Mouse (Mus musculus): ENCODE results near the gene Ubap1l.

The Ubap1l gene

DNA sequence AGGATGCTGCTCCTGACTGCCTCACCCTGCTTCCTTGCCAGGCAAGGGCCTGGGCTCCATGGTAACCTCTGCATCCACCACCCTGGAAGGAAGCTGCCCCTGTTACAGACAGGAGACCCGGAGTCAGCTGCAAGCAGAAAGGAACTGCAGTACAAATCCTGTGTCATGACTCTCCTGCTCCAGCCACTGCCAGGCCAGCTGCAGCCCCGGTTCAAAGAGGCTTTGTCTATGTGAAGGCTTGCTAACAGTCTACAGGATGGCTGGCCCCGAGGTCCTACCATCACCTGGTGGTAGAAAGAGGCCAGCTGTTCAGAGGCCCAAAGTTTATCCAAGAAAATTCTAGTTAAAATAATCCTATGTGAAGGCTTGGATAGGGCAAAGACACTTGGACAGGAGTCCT is 50.5 kb downstream of the Ubap1l start:
- no peak for DNase-seq

DNA sequence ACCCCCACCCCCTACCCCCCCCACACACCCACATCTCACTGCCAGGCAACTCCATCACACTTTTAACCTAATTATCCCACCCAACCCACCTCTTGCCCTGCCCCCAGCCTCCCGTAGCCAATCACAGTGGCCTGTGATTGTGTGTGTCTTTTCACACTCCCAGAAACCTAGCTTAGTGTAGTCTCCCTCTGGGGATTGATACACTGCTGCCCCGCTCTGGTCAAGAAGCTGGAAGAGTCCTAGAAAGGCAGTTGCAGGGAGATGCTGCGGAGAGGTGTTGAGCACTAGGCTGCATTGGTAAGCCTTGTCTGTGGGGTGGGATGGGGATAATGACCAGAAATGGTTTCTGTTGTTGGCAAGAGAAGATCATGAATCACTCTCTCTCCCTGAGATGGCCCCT is 56.9 kb downstream of the Ubap1l start:
- no peak for DNase-seq

DNA sequence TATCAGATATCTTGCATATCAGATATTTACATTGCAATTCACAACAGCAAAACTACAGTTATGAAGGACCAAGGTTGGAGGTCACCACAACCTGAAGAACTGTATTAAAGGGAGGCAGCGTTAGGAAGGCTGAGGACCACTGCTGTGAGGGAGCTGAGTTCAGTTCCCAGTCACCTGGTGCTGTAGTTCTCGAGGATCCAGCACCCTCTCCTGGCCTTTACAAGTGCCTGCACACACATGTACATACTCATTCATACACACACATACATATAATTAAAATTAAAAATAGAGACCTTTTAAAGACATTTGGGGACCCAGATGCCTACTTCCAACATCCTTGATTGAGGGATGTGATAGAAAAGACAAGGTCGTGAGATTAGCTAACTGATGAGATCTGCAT is 58.8 kb downstream of the Ubap1l start:
- DNase-seq, result no peak

DNA sequence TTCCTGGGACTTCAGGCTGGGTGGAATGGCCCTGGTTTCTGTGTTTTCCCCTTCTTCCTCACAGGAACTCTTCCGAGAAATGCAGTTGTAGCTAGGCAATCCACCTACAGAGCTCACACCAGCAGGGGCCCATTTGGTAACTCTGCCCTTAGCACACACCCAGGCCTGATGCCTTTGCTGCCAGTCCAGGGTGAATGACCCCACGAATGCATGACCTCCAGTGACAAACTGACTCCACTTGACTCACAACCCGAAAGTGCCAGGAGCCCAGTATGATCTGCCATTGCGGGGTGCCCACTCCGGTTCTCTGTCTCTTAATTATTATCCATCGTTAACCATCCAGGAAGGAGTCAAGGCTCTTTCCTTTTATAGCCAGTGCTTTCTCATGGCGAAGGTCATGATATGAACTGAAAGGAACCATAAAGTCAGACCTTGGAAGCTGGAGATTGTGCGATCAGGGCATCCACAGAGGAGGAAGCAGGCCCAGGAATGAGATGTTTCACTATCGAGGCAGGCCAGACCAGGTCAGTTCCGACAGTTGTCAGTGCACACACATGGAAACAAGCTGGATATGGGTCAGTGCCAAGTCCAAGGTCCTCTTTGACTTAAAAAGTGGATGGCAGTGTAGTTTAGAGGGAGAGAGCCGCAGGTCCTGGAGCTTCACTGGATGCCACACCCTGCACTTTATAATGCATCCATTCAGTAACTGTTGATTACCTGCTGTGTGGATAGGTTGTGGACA is 62.1 kb downstream of the Ubap1l start, which contains the start of gene Slc51b:
Gene Slc51b, minus strand, starts transcription at position 196 of the 742 bp plus-strand sequence.
- DNase-seq, result peak; percentile 90

DNA sequence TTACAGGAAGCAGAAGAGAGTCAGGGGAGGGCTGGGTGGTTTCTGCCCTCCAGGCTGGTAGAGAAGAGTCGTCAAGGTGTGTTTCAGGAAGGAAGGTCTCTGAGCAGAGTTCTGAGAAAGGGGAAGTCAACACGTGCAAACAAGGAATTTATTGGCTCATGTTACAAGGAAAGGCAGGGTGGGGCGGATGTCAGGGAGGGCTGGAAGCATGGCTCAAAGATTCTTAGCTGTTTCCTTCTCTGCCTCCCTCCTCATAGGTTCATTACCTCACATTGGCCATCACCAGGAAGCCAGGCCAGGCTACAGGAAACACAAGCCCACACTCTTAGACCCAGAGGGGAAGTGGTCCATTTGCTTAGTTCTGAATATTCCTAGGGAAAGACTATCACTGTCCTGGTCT is 63.6 kb downstream of the Ubap1l start:
- DNase-seq, result no peak

DNA sequence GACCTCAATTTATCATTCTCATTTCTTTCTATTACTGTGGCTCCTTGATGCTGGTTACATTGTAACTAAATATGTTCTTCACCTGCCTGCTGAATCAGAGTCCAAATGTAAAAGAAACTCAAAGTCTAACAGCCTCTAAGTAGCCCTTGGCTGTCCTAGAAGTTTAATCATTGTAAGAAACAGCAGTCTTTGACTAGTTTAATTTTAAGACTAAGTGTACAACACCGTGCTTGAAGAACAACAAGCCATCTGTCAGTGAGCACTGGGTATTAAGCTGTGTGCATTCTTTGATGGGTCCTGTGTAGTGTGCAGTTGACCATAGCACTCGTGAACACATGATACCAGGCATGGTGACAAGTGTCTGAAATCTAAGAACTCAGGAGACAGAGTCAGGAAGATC is 66.7 kb downstream of the Ubap1l start:
- DNase-seq, result peak; percentile 85

DNA sequence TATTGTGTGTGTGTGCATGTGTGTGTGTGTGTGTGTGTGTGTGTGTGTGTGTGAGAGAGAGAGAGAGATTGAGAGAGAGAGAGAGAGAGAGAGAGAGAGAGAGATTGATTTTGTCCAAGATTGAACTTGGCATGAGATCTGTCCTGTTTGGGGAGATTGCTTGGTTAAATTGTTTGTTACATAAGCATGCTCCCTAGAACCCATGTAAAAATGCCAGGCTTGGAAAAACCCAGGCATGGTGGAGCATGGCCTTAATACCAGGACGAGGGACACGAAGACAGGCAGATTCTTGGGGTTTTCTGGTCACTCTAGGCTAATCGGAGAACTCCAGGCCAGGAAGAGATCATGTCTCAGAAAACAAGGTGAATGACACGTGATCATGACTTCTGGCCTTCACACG is 67.2 kb downstream of the Ubap1l start:
- DNase-seq, result peak; percentile 56

Data from kidney, adult 9 months (tissue).